Mouse (Mus musculus) lung, postnatal 0 days (tissue): ENCODE results near the gene Tmem159. TPM values are rescaled to one million over a fixed set of nuclear protein-coding genes. Genes with fewer than 3 reads are reported as not detected.
A peak's percentile ranks its signal among the peaks of the same experiment; 100 is the strongest.

Experiments used
- ATAC-seq: fragments of 200-750 bp; cut with Nextera tagmentation; 2 replicates; pipeline ENCODE4 v1.8.0; 2017; ENCODE audit warnings: moderate library complexity
- DNase-seq: peaks from one replicate; pipeline ENCODE4 v3.0.0-alpha.2; 2016; ENCODE audit warnings: low spot score
- H3K27ac ChIP-seq: fragments of 300-500 bp; sonication (generic); 2 replicates; pipeline ENCODE4 v1.5.1; 2014; ENCODE audit warnings: antibody characterized with exemption, mild to moderate bottlenecking, low read length, mixed read lengths
- H3K27me3 ChIP-seq: fragments of 300-500 bp; sonication (generic); replicated peaks from 2 replicates; pipeline ENCODE4 v1.6.1; 2014; ENCODE audit warnings: low read length, mixed read lengths; ENCODE audit not compliant: insufficient read depth
- H3K36me3 ChIP-seq: fragments of 300-500 bp; sonication (generic); 2 replicates; pipeline ENCODE4 v1.6.1; 2014; ENCODE audit warnings: low read length, mixed read lengths; ENCODE audit not compliant: insufficient read depth
- H3K4me1 ChIP-seq: fragments of 300-500 bp; sonication (generic); 2 replicates; pipeline ENCODE4 v1.6.1; 2014; ENCODE audit warnings: antibody characterized with exemption, low read depth, low read length, mixed read lengths; ENCODE audit not compliant: insufficient read depth
- H3K4me2 ChIP-seq: fragments of 300-500 bp; sonication (generic); replicated peaks from 2 replicates; pipeline ENCODE4 v1.6.1; 2014; ENCODE audit warnings: low read depth, mild to moderate bottlenecking, low read length, moderate library complexity, mixed read lengths
- H3K4me3 ChIP-seq: fragments of 300-500 bp; sonication (generic); 2 replicates; pipeline ENCODE4 v1.5.1; 2014; ENCODE audit warnings: low read depth, low read length
- H3K9ac ChIP-seq: fragments of 300-500 bp; sonication (generic); replicated peaks from 2 replicates; pipeline ENCODE4 v1.6.1; 2014; ENCODE audit warnings: low read depth, mild to moderate bottlenecking
- H3K9me3 ChIP-seq: fragments of 300-500 bp; sonication (generic); 2 replicates; pipeline ENCODE4 v1.6.1; 2016; ENCODE audit warnings: low read length, mixed read lengths
- CTCF ChIP-seq: IDR thresholded peaks from 2 replicates; pipeline ENCODE4 v1.5.1; 2016; ENCODE audit warnings: antibody characterized with exemption, mild to moderate bottlenecking
- EP300 ChIP-seq: IDR thresholded peaks from 2 replicates; pipeline ENCODE4 v1.6.1; 2016; ENCODE audit warnings: antibody characterized with exemption, mild to moderate bottlenecking, control low read depth
- WGBS: fragments of 180-500 bp; shearing (Covaris S2); extraction: QIAGEN DNeasy Blood & Tissue Kit; methylation state at CpG from one replicate; pipeline ENCODE4 v1.1.7; 2014; 5-methylcytosine and 5-hydroxymethylcytosine counted together
- polyA plus RNA-seq: library from polyadenylated mRNA; unstranded; fragments of >200 nt; fragmentation: Nextera tagmentation; extraction: Ambion mirVana; gene quantifications from 2 replicates; pipeline ENCODE4 v1.2.1, GENCODE M21; 2015

The Tmem159 gene
- polyA plus RNA-seq, 1 experiment from 2014 or later = 79.4 TPM

DNA sequence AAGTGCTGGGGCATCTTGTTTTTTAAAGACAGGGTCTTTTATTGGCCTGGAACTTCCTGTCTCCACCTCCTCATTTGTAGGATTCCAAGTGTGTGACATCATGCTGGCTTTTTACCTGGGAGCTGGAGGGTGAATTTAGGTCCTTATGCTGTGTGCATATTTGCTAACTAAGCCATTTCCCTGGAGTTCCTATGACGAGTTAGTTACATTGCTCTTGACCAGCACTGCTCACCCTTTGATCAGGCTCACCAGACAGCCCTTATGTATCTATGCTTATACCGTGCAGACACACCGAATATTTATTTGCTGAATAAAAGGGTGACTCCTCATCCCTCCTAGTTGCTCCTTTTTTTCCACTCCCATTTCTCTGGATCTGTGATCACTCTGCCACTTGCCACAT is 22.0 kb upstream of the Tmem159 start:
- Histone ChIP-seq H3K9ac (no peak overlapping the region), H3K9me3 (no peaks in the 10 kb centered on the region), H3K27me3 (no peaks in the 10 kb centered on the region), H3K36me3 (no peaks in the 10 kb centered on the region), H3K4me1 (no peaks in the 10 kb centered on the region), H3K27ac (no peak overlapping the region), H3K4me3 (no peak overlapping the region), H3K4me2 (no peak overlapping the region)
- ATAC-seq (no peak), DNase-seq (no peak)
- no peak for TF ChIP-seq CTCF
- TF ChIP-seq EP300 = no peak
- WGBS = 41% methylated on average over 3 of the region's 3 CpGs

DNA sequence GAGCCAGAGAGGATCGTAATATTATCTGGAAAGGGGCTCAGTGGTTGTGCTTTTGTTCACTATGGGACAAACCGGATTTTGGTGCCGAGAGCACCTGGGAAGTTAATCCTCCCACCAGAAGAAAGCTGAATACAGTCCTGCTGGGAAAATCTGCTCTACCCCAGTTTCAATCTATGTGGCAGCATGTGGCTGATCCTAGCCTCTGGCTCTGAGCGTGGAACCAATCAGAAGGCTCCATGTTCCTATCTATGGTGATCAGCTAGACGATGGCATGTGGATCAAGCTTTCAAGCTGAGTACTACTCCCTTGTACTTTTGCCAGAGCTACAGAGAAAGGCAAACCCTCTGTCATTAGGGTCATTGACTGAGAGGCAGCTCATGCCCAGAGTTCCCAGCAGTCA is 9.1 kb upstream of the Tmem159 start:
- H3K4me1 ChIP-seq = no peaks in the 10 kb centered on the region
- no peak overlapping the region for H3K4me3 ChIP-seq
- 45% methylated on average over 5 of the region's 5 CpGs for WGBS
- H3K27ac ChIP-seq = no peak overlapping the region
- no peaks in the 10 kb centered on the region for H3K9me3 ChIP-seq
- DNase-seq (no peak), ATAC-seq (no peak)
- H3K4me2 ChIP-seq = no peak overlapping the region
- H3K27me3 ChIP-seq = no peaks in the 10 kb centered on the region
- no peaks in the 10 kb centered on the region for H3K36me3 ChIP-seq
- TF ChIP-seq EP300 (no peak), CTCF (no peak)
- no peak overlapping the region for H3K9ac ChIP-seq

DNA sequence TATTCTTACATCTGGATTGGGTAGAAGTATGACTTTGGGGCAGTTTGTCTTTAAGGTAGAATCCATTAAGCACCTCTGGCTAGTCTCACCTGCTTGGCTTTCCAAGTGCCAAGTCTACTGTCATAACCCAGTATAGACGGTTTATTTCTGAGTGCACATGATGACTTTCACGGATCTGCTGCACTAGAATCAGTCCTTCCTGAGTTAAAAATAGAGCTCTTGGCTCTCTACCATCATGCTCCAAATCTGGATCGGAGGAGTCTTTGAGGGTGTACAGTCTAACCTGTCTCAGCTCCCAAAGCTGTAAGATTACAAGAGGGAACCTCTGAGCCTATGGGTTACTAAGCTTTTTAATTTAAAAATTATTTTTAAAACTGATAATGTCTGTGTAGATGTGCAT is 7.9 kb upstream of the Tmem159 start:
- no peaks in the 10 kb centered on the region for H3K4me1 ChIP-seq
- H3K36me3 ChIP-seq = no peaks in the 10 kb centered on the region
- no peak for TF ChIP-seq EP300
- TF ChIP-seq CTCF = no peak
- no peaks in the 10 kb centered on the region for H3K9me3 ChIP-seq
- H3K4me3 ChIP-seq = no peak overlapping the region
- no peak overlapping the region for H3K9ac ChIP-seq
- no peak for DNase-seq
- H3K27ac ChIP-seq = no peak overlapping the region
- H3K4me2 ChIP-seq = no peak overlapping the region
- 69% methylated on average over 3 of the region's 3 CpGs for WGBS
- H3K27me3 ChIP-seq = no peaks in the 10 kb centered on the region
- no peak for ATAC-seq

DNA sequence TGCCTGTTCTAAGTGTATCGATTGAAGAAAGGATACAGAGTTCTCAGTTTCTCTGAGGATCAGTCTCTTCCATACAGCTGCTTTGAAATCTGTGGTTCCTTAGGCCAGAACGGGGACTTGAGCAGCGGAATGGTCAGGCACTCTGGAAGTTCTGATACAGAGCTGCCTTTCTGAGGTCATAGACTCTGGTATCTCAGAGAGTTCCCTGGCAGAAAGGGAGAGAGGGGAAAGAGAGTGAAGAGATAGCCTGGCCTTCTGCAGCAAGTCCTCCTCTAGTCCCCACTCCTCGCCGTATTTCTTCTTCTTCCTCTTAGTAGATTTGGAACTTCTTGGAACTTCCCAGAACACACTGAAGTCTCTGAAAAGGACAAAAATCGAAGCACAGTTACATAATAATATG is 7.0 kb upstream of the Tmem159 start, which contains the start of gene Dnah3:
Gene Dnah3, minus strand, starts transcription at position 101 of the 400 bp plus-strand sequence.
- TF ChIP-seq EP300 = no peak
- Histone ChIP-seq H3K27me3 (no peaks in the 10 kb centered on the region), H3K9me3 (no peaks in the 10 kb centered on the region), H3K4me1 (no peaks in the 10 kb centered on the region), H3K4me2 (no peak within 1 kb of the TSS), H3K36me3 (no peaks in the 10 kb centered on the region), H3K4me3 (no peak within 1 kb of the TSS), H3K9ac (no peak within 1 kb of the TSS), H3K27ac (no peak within 1 kb of the TSS)
- WGBS = 80% methylated on average over 6 of the region's 6 CpGs
- no peak for ATAC-seq
- DNase-seq = no peak

DNA sequence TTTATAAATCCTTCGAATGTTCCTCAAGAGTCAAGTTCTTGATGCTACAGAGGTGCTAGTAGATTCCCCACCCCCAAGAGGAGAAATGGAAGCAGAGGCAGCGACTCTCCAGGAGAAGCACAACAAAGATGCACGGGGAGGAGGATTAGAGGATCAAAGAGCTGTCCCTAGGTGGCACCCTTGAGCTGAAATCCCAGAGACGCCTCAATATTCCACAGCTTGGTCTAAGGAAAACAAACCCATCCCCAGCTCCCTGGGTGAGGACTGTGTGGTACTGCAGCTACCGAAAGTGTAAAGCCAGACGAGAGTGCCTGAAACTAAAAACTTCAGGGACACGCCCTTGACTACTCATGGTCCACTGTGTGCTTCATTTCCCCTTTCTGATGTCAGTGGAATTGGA is 4.3 kb upstream of the Tmem159 start:
- Histone ChIP-seq H3K27ac (no peak overlapping the region), H3K9ac (no peak overlapping the region), H3K36me3 (no peaks in the 10 kb centered on the region), H3K4me2 (0 out of 2 replicates have a peak overlapping the region, but pooled peaks have one; percentile 14), H3K27me3 (no peaks in the 10 kb centered on the region), H3K4me1 (no peaks in the 10 kb centered on the region; the same call in 1 of the 2 replicates), H3K4me3 (no peak overlapping the region), H3K9me3 (no peaks in the 10 kb centered on the region)
- DNase-seq = peak; percentile 84
- peak; percentile 68 for ATAC-seq
- 5% methylated on average over 7 of the region's 7 CpGs for WGBS
- TF ChIP-seq EP300 (no peak), CTCF (peak; percentile 77)

DNA sequence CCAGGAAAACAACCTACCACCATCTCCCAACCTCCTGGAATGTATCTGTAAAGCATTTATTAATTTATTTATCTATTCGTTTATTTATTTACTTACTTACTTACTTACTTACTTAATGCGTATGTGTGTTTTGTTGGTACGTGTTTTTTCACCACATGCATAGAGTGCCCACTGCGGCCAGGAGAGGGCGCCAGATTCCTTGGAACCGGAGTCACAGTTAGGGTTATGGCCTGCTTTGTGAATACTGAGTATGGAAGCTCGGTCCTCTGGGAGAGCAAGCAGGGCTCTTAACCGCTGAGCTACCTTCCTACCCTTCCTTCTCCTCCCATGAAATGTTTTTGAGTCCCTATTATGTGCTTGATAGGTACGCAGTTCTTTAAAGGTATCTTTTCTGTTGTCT is 3.8 kb upstream of the Tmem159 start:
- WGBS = 17% methylated on average over 9 of the region's 9 CpGs
- Histone ChIP-seq H3K27me3 (no peaks in the 10 kb centered on the region), H3K27ac (no peak overlapping the region), H3K9ac (no peak overlapping the region), H3K9me3 (no peaks in the 10 kb centered on the region), H3K4me3 (no peak overlapping the region), H3K4me2 (no peak overlapping the region), H3K36me3 (no peaks in the 10 kb centered on the region), H3K4me1 (peaks cover 3% of the 10 kb centered on the region; the same call in 1 of the 2 replicates)
- peak; percentile 95 for TF ChIP-seq CTCF
- no peak for TF ChIP-seq EP300
- DNase-seq (peak; percentile 89), ATAC-seq (peak; percentile 68)

DNA sequence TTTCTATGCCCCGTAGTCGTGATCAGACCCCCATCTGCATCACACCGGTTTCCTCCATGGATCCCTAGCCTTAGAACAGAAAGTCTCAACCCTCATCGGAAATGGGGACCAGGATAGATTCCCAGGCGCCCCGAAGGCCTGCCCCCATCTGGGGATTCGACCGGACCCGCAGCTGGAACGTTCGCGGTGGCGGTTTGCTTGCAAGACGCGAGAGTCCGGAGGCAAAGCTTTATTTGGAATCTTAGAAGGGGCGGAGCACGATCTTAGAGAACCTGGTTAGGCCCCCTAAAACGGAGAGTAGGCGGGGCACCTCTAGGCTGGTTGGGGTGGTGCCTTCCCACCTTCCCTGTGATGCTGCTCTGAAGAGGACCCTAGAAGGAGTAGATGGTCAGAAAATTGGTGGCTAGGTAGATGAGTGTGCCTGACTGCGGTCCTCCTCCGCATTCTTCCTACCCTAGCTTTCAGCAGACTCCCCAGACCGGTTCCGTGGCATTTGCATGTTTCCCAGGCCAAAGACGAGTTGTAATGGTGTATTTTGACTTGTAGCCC is 940 bp downstream of the Tmem159 start:
- ATAC-seq = peak; percentile 26
- Histone ChIP-seq H3K9ac (peak overlapping the region; percentile 43), H3K4me2 (peak overlapping the region; percentile 88), H3K27ac (peak overlapping the region; percentile 60), H3K36me3 (no peaks in the 10 kb centered on the region; the same call in 1 of the 2 replicates), H3K27me3 (no peaks in the 10 kb centered on the region), H3K9me3 (no peaks in the 10 kb centered on the region), H3K4me3 (peak overlapping the region; percentile 66), H3K4me1 (peaks cover 5% of the 10 kb centered on the region; the same call in 1 of the 2 replicates)
- no peak for TF ChIP-seq EP300
- TF ChIP-seq CTCF = peak; percentile 11; the same call in 1 of the 2 replicates
- 5% methylated on average over 25 of the region's 25 CpGs for WGBS
- DNase-seq = peak; percentile 72
